Mouse (Mus musculus): Measurements from ENCODE around the gene Trim71. TPM values are rescaled to one million over a fixed set of nuclear protein-coding genes. Genes with fewer than 3 reads are reported as not detected.

Trim71 gene
- polyA plus RNA-seq (2015; fragmentation: Nextera tagmentation; extraction: Ambion mirVana) = 0.79 and 0.87 TPM in 2 replicates

DNA sequence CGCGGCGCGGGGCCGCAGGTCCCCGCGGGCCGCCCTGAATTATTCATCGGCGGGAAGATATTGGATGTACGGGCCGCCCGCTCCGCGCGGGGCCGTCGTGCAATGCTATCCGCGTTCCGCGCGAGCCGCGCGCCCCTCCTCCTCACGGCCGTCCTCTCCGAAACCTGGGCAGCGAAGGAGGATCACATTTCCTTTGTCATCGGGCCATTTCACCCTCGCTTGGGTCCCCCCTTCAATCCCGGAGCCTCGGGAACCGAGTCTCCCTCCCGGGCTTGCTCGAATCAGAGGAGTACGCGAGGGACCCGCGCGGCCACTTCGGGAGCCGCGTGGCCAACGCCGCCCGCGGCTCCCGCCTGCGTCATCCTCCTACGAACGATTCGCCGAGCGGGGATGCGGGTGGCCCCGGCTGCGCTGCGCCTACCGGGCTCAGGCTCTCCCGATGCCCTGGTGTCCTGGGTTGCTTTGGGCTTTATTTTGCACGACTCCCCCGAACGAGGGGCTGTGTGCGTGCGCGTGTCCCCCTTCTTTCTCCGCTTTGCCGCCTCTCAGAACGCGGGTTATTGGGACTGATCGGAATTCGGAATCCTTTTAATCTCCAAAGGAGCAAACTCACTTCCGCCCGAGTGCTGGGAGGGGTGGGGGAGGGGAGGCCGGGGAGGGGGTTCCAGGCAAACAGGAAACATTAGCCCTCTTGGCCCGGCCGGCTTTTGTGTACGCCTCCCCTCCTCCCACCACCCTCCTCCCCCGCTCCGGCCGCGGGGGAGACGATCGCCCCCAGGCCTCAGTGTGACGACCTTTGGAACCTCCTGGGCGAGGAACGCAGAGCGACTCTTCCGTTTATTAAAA, at the start of gene Trim71:
Trim71 (minus strand) TSS at position 609 of the 846 bp plus-strand sequence.
- H3K4me2 ChIP-seq (ENCODE audit: low read depth, low read length) = peak within 1 kb of the TSS; percentile 85
- peaks cover 5% of the 10 kb centered on the region for H3K27me3 ChIP-seq (ENCODE audit: control insufficient read depth, insufficient read depth, low read depth, low read length)
- H3K9me3 ChIP-seq (ENCODE audit: control insufficient read depth, low read length) = no peaks in the 10 kb centered on the region
- H3K36me3 ChIP-seq (ENCODE audit: control insufficient read depth, insufficient read depth, low read length) = no peaks in the 10 kb centered on the region
- H3K27ac ChIP-seq (ENCODE audit: low read length) = peak within 1 kb of the TSS; percentile 76
- under 1% methylated on average over 81 of the region's 91 CpGs for WGBS
- ATAC-seq (ENCODE audit: low read depth) = peak; percentile 47
- peak within 1 kb of the TSS; percentile 75 for H3K9ac ChIP-seq (ENCODE audit: low read length)
- H3K4me3 ChIP-seq (ENCODE audit: low read length) = peak within 1 kb of the TSS; percentile 62
- H3K4me1 ChIP-seq (replicated peaks; ENCODE audit: control insufficient read depth, insufficient read depth, low read length) = peaks cover 6% of the 10 kb centered on the region; the same call in 1 of the 2 replicates

DNA sequence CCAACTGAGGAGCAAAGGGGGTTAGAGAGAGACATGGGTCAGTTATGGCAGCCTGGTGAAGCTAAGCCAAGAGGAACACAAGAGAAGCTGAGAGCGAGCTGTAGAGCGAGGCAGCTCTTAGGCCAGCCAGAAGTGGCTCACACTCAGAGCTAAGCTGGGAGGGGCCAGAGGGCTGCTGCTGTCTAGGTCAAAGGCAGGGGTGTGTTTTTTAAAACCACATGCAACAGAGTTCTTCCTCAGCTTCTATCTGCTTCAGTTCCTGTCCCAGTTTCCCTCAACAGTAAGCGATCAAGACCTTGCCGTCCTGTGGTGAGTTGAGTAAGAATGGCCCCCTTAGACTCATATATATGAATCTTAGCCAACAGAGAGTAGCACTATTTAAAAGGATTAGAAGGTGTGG, 48.9 kb upstream of the Trim71 start:
- no peak overlapping the region for H3K4me3 ChIP-seq (ENCODE audit: low read length)
- H3K9me3 ChIP-seq (ENCODE audit: control insufficient read depth, low read length) = no peaks in the 10 kb centered on the region
- no peaks in the 10 kb centered on the region for H3K27me3 ChIP-seq (ENCODE audit: control insufficient read depth, insufficient read depth, low read depth, low read length)
- H3K4me1 ChIP-seq (replicated peaks; ENCODE audit: control insufficient read depth, insufficient read depth, low read length) = no peaks in the 10 kb centered on the region
- H3K9ac ChIP-seq (ENCODE audit: low read length) = no peak overlapping the region
- no peak overlapping the region for H3K4me2 ChIP-seq (ENCODE audit: low read depth, low read length)
- no peak for ATAC-seq (ENCODE audit: low read depth)
- peaks cover 45% of the 10 kb centered on the region for H3K36me3 ChIP-seq (ENCODE audit: control insufficient read depth, insufficient read depth, low read length)
- WGBS = 89% methylated on average over 4 of the region's 4 CpGs
- no peak overlapping the region for H3K27ac ChIP-seq (ENCODE audit: low read length)

DNA sequence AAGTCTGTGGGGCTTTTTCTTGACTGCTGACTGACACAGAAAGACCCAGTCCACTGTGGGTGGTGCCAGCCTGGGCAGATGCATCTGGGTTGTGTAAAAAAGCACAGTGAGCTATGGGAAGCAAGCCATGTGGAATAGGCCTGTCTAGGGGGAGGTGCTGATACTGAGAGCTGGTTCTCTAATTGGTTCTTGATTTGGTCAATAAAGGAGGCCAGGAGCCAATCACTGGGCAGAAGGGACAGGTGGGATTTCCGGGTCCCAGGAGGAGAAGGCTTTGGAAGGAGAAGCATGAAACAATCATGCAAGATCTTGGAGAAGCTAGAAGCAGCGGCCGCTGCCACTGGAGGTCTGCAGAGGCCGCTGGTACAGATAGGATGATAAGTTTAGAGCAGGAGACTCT, 48.4 kb upstream of the Trim71 start:
- H3K4me3 ChIP-seq (ENCODE audit: low read length) = no peak overlapping the region
- H3K27me3 ChIP-seq (ENCODE audit: control insufficient read depth, insufficient read depth, low read depth, low read length) = no peaks in the 10 kb centered on the region
- H3K36me3 ChIP-seq (ENCODE audit: control insufficient read depth, insufficient read depth, low read length) = peaks cover 43% of the 10 kb centered on the region
- H3K27ac ChIP-seq (ENCODE audit: low read length) = no peak overlapping the region
- no peak overlapping the region for H3K9ac ChIP-seq (ENCODE audit: low read length)
- no peaks in the 10 kb centered on the region for H3K4me1 ChIP-seq (replicated peaks; ENCODE audit: control insufficient read depth, insufficient read depth, low read length)
- no peaks in the 10 kb centered on the region for H3K9me3 ChIP-seq (ENCODE audit: control insufficient read depth, low read length)
- WGBS = 91% methylated on average over 4 of the region's 4 CpGs
- ATAC-seq (ENCODE audit: low read depth) = no peak
- H3K4me2 ChIP-seq (ENCODE audit: low read depth, low read length) = no peak overlapping the region

DNA sequence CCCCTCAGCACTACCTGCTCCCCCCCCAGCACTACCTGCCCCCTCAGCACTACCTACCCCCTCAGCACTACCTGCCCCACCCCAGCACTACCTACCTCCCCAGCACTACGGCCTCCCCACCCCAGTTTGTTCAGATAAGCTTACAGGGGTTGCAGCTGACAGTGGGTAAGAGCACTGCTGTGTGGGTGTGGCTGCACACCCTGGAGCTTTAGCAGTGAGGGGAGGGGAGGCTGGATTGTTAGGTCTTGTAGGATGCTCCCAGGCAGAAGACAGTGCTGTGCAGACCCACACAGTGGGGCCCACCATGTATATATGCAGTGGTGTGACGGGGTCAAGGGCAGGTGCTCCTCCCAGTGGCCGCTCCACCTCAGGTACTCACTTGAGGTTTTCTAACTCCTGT, 46.1 kb upstream of the Trim71 start:
- no peaks in the 10 kb centered on the region for H3K4me1 ChIP-seq (replicated peaks; ENCODE audit: control insufficient read depth, insufficient read depth, low read length)
- H3K36me3 ChIP-seq (ENCODE audit: control insufficient read depth, insufficient read depth, low read length) = peaks cover 47% of the 10 kb centered on the region
- WGBS = 95% methylated on average over 3 of the region's 3 CpGs
- H3K27ac ChIP-seq (ENCODE audit: low read length) = no peak overlapping the region
- H3K9ac ChIP-seq (ENCODE audit: low read length) = no peak overlapping the region
- H3K4me2 ChIP-seq (ENCODE audit: low read depth, low read length) = no peak overlapping the region
- no peaks in the 10 kb centered on the region for H3K27me3 ChIP-seq (ENCODE audit: control insufficient read depth, insufficient read depth, low read depth, low read length)
- no peak overlapping the region for H3K4me3 ChIP-seq (ENCODE audit: low read length)
- H3K9me3 ChIP-seq (ENCODE audit: control insufficient read depth, low read length) = no peaks in the 10 kb centered on the region
- ATAC-seq (ENCODE audit: low read depth) = no peak

DNA sequence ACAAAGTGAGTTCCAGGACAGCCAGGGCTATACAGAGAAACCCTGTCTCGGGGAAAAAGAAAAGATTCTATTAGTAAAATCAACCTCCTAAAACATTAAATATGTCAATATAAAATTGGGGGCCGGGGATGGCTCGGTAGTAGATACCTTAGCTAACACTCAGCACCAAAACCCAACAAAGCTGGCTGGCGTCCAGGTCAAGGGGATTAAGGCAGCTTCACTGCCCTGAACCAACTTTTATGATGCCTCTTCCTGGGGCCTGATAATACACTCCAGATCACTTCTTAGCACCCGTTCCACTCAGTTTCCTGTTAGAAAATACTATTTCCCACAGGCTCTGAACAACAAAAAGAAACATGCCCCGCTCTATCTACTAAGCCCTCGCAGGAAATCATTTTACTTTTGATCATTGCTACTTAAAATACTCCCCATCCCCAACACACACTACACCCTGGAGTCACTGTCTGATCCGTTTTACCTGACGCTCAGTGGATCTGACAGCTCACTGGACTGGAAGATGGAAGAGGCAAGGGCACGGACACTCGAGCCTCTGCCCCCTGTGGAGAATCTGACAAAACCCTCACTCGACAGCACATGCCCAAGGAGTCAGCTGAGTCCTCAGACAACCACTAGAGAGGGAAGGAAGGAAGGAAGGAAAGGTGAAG, 39.8 kb upstream of the Trim71 start:
- no peak overlapping the region for H3K9ac ChIP-seq (ENCODE audit: low read length)
- H3K27ac ChIP-seq (ENCODE audit: low read length) = no peak overlapping the region
- no peaks in the 10 kb centered on the region for H3K4me1 ChIP-seq (replicated peaks; ENCODE audit: control insufficient read depth, insufficient read depth, low read length)
- no peak overlapping the region for H3K4me3 ChIP-seq (ENCODE audit: low read length)
- no peaks in the 10 kb centered on the region for H3K27me3 ChIP-seq (ENCODE audit: control insufficient read depth, insufficient read depth, low read depth, low read length)
- ATAC-seq (ENCODE audit: low read depth) = no peak
- WGBS = 70% methylated on average over 12 of the region's 12 CpGs
- no peaks in the 10 kb centered on the region for H3K9me3 ChIP-seq (ENCODE audit: control insufficient read depth, low read length)
- peaks cover 29% of the 10 kb centered on the region for H3K36me3 ChIP-seq (ENCODE audit: control insufficient read depth, insufficient read depth, low read length)
- no peak overlapping the region for H3K4me2 ChIP-seq (ENCODE audit: low read depth, low read length)

DNA sequence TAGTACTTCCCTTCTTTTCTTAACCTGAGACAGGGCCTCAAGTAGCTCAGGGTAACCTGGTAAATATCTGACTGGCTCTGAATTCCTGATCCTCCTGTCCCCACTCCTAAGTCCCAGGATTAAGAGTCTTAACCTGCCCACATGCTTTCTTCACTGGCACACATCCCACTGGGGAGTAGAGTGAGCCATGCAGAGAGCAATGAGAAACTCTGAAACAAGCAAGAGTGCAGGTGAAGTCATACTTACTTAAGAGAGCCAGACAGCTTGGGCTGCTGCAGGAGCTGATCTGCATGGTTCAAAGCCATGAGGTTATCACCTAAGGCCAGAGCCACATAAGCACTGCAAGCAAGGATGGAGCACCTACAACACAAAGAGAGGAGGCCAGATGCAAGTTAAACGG, 36.9 kb upstream of the Trim71 start:
- Histone ChIP-seq H3K4me3 (ENCODE audit: low read length) (no peak overlapping the region), H3K9ac (ENCODE audit: low read length) (no peak overlapping the region), H3K36me3 (ENCODE audit: control insufficient read depth, insufficient read depth, low read length) (peaks cover 25% of the 10 kb centered on the region), H3K9me3 (ENCODE audit: control insufficient read depth, low read length) (no peaks in the 10 kb centered on the region), H3K4me2 (ENCODE audit: low read depth, low read length) (no peak overlapping the region), H3K27ac (ENCODE audit: low read length) (no peak overlapping the region), H3K27me3 (ENCODE audit: control insufficient read depth, insufficient read depth, low read depth, low read length) (no peaks in the 10 kb centered on the region), H3K4me1 (replicated peaks; ENCODE audit: control insufficient read depth, insufficient read depth, low read length) (no peaks in the 10 kb centered on the region)
- ATAC-seq (ENCODE audit: low read depth) = no peak
- WGBS = 70% methylated on average over 1 of the region's 1 CpGs

DNA sequence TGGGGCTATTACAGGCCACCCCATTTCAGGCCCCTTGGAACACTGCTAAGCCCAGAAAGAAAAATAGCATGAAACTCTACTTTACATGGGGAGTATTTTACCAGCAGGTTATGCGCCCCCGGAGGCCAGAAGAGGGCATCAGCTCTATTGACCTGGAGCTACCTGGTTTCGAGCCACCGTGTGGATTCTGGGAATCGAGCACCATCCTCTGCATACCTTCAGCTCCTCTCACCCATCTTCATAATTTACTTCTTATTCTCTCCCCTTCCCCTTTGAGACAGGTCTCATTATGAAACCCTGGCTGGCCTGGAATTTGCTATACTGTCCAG, 20.8 kb upstream of the Trim71 start:
- H3K4me1 ChIP-seq (replicated peaks; ENCODE audit: control insufficient read depth, insufficient read depth, low read length) = peaks cover 6% of the 10 kb centered on the region
- no peaks in the 10 kb centered on the region for H3K27me3 ChIP-seq (ENCODE audit: control insufficient read depth, insufficient read depth, low read depth, low read length)
- peak overlapping the region; percentile 79; the same call in 1 of the 2 replicates for H3K27ac ChIP-seq (ENCODE audit: low read length)
- no peak overlapping the region for H3K9ac ChIP-seq (ENCODE audit: low read length)
- peak; percentile 10; the same call in 1 of the 2 replicates for ATAC-seq (ENCODE audit: low read depth)
- H3K4me3 ChIP-seq (ENCODE audit: low read length) = no peak overlapping the region
- peaks cover 21% of the 10 kb centered on the region for H3K36me3 ChIP-seq (ENCODE audit: control insufficient read depth, insufficient read depth, low read length)
- WGBS = 32% methylated on average over 5 of the region's 5 CpGs
- no peaks in the 10 kb centered on the region for H3K9me3 ChIP-seq (ENCODE audit: control insufficient read depth, low read length)
- peak overlapping the region; percentile 93; the same call in 1 of the 2 replicates for H3K4me2 ChIP-seq (ENCODE audit: low read depth, low read length)

DNA sequence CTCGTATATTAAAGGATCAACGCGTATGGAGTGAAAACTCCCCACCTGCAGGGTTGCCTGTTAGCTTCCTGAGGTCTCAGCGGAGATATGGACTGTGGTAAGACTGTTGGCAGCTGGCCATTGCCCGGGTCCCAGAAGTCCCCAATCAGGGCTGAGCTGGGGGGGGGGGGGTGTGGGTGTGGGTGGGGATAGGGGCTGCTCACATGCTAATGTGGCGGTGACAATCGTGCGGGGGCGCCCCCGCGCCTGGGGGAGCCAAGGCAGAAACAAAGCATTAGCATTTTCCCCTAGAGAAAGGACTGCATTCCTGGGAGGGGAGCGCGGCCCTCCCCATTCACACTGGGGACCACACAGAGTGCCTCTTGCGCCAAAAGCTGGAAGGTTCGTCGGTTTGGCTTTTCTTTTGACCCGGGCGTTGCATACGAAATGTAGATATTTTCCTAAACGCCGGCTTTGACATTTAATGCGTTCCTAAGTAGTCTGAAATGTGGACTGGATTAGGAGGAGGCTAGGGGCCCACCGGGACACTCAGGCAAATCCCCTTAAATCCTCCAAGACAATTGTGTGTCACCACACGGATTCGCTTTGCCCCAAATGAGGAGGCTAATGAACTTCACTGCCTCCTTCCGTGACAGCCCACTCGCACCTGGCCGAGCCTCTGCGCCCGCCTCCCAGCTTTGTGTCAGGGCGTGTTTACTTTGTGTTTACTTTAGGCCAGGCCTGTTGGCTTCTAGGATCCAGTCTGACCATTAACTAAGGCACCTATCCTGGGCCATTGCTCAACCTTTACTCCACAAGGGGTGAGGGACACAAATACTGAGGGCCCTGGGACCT, 20.2 kb upstream of the Trim71 start:
- H3K4me1 ChIP-seq (replicated peaks; ENCODE audit: control insufficient read depth, insufficient read depth, low read length) = peaks cover 6% of the 10 kb centered on the region
- H3K36me3 ChIP-seq (ENCODE audit: control insufficient read depth, insufficient read depth, low read length) = peaks cover 17% of the 10 kb centered on the region
- H3K4me3 ChIP-seq (ENCODE audit: low read length) = peak overlapping the region; percentile 55
- peak overlapping the region; percentile 70 for H3K9ac ChIP-seq (ENCODE audit: low read length)
- H3K9me3 ChIP-seq (ENCODE audit: control insufficient read depth, low read length) = no peaks in the 10 kb centered on the region
- no peaks in the 10 kb centered on the region for H3K27me3 ChIP-seq (ENCODE audit: control insufficient read depth, insufficient read depth, low read depth, low read length)
- peak overlapping the region; percentile 93 for H3K4me2 ChIP-seq (ENCODE audit: low read depth, low read length)
- peak; percentile 72 for ATAC-seq (ENCODE audit: low read depth)
- 5% methylated on average over 31 of the region's 31 CpGs for WGBS
- peak overlapping the region; percentile 79 for H3K27ac ChIP-seq (ENCODE audit: low read length)

DNA sequence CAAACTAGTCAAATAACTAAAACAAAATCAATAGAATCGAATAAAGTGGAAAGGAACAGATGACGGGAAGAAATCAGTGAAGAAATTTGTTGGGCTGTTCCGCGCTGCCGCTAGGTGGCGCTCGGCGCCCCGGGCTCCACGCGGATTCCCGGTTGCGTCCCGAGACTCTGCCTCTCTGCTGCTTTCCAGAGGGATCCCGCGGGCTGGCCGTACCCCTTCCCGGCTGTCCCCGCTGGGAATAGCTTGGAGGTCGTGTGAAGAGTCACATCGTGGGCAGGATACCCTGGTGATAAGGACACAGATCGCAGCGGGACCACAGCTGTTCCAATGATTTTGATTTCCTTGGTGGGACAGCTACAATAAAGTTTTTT, 19.6 kb upstream of the Trim71 start:
- no peaks in the 10 kb centered on the region for H3K27me3 ChIP-seq (ENCODE audit: control insufficient read depth, insufficient read depth, low read depth, low read length)
- peaks cover 6% of the 10 kb centered on the region for H3K4me1 ChIP-seq (replicated peaks; ENCODE audit: control insufficient read depth, insufficient read depth, low read length)
- peak overlapping the region; percentile 55 for H3K4me3 ChIP-seq (ENCODE audit: low read length)
- peak overlapping the region; percentile 70 for H3K9ac ChIP-seq (ENCODE audit: low read length)
- H3K9me3 ChIP-seq (ENCODE audit: control insufficient read depth, low read length) = no peaks in the 10 kb centered on the region
- ATAC-seq (ENCODE audit: low read depth) = peak; percentile 67
- H3K36me3 ChIP-seq (ENCODE audit: control insufficient read depth, insufficient read depth, low read length) = peaks cover 11% of the 10 kb centered on the region; the same call in 1 of the 2 replicates
- peak overlapping the region; percentile 93 for H3K4me2 ChIP-seq (ENCODE audit: low read depth, low read length)
- H3K27ac ChIP-seq (ENCODE audit: low read length) = peak overlapping the region; percentile 79
- under 1% methylated on average over 23 of the region's 23 CpGs for WGBS
